Mouse (Mus musculus) midbrain, embryonic 16.5 days (tissue): ENCODE measurements around the gene Lamc3. TPM values are rescaled to one million over a fixed set of nuclear protein-coding genes. Genes with fewer than 3 reads are reported as not detected.

Source experiments
- ATAC-seq: fragments of 200-750 bp; cut with Nextera tagmentation; 2 replicates; pipeline ENCODE4 v1.8.0; 2017; ENCODE audit warnings: moderate TSS enrichment
- H3K27ac ChIP-seq: fragments of 300-500 bp; sonication (generic); 2 replicates; pipeline ENCODE4 v1.5.1; 2014; ENCODE audit warnings: mild to moderate bottlenecking, low read length, mixed read lengths
- H3K27me3 ChIP-seq: fragments of 300-500 bp; sonication (generic); 2 replicates; pipeline ENCODE4 v1.6.1; 2014; ENCODE audit warnings: low read depth, low read length, mixed read lengths; ENCODE audit not compliant: control insufficient read depth, insufficient read depth
- H3K36me3 ChIP-seq: fragments of 300-500 bp; sonication (generic); 2 replicates; pipeline ENCODE4 v1.6.1; 2014; ENCODE audit warnings: mild to moderate bottlenecking, low read length, moderate library complexity, mixed read lengths; ENCODE audit not compliant: control insufficient read depth, insufficient read depth
- H3K4me1 ChIP-seq: fragments of 300-500 bp; sonication (generic); 2 replicates; pipeline ENCODE4 v1.6.1; 2014; ENCODE audit warnings: mild to moderate bottlenecking, low read length, mixed read lengths; ENCODE audit not compliant: control insufficient read depth, insufficient read depth
- H3K4me2 ChIP-seq: fragments of 300-500 bp; sonication (generic); 2 replicates; pipeline ENCODE4 v1.6.1; 2014; ENCODE audit warnings: mild to moderate bottlenecking, low read length, mixed read lengths
- H3K4me3 ChIP-seq: fragments of 300-500 bp; sonication (generic); 2 replicates; pipeline ENCODE4 v1.5.1; 2014; ENCODE audit warnings: low read depth, mild to moderate bottlenecking, low read length, moderate library complexity, mixed read lengths
- H3K9ac ChIP-seq: fragments of 300-500 bp; sonication (generic); 2 replicates; pipeline ENCODE4 v1.6.1; 2014; ENCODE audit warnings: low read depth, low read length, mixed read lengths
- H3K9me3 ChIP-seq: fragments of 300-500 bp; sonication (generic); replicated peaks from 2 replicates; pipeline ENCODE4 v1.6.1; 2014; ENCODE audit warnings: mild to moderate bottlenecking, low read length, mixed read lengths; ENCODE audit not compliant: control insufficient read depth, poor library complexity, severe bottlenecking
- WGBS: fragments of 180-500 bp; shearing (Covaris S2); extraction: QIAGEN DNeasy Blood & Tissue Kit; methylation state at CpG from one replicate; pipeline ENCODE4 v1.1.7; 2014; 5-methylcytosine and 5-hydroxymethylcytosine counted together
- polyA plus RNA-seq: library from polyadenylated mRNA; unstranded; fragments of >200 nt; fragmentation: Nextera tagmentation; extraction: Ambion mirVana; gene quantifications from 2 replicates; pipeline ENCODE4 v1.2.1, GENCODE M21; 2015

Gene Lamc3
- polyA plus RNA-seq, 1 experiment from 2014 or later = 3.9 TPM

GRCm38 (mm10) chr2:31964191-31964590 lies 77.1 kb downstream of the Lamc3 start:
- Histone ChIP-seq H3K4me1 (no peaks in the 10 kb centered on the region; the same call in 1 of the 2 replicates), H3K4me3 (no peak overlapping the region), H3K27ac (no peak overlapping the region), H3K9ac (no peak overlapping the region), H3K9me3 (no peaks in the 10 kb centered on the region), H3K4me2 (no peak overlapping the region), H3K36me3 (no peaks in the 10 kb centered on the region), H3K27me3 (no peaks in the 10 kb centered on the region)
- ATAC-seq = no peak
- WGBS = 88% methylated on average over 3 of the region's 3 CpGs

DNA sequence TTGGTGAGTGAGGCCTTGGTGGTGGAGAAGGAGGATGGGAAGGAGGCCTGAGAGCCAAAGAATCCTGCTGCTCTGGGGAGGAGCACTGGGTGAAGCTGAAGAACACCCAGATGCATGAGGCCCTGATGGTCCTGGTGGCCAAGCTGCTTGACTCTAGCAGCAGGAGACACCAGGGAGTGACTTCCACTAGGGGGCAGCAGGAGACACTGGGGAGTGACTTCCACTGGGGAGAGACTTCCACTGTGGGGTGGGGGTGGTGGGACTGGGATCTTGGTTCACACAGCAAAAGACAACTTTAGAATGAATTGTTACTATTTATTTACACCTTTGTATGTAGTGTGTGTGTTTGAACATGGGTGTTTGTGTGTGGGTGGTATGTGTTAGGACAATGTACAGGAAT lies 78.0 kb downstream of the Lamc3 start:
- Histone ChIP-seq H3K4me3 (no peak overlapping the region), H3K4me1 (no peaks in the 10 kb centered on the region; the same call in 1 of the 2 replicates), H3K27me3 (no peaks in the 10 kb centered on the region), H3K9me3 (no peaks in the 10 kb centered on the region), H3K4me2 (no peak overlapping the region), H3K36me3 (no peaks in the 10 kb centered on the region), H3K9ac (no peak overlapping the region), H3K27ac (no peak overlapping the region)
- ATAC-seq = no peak

DNA sequence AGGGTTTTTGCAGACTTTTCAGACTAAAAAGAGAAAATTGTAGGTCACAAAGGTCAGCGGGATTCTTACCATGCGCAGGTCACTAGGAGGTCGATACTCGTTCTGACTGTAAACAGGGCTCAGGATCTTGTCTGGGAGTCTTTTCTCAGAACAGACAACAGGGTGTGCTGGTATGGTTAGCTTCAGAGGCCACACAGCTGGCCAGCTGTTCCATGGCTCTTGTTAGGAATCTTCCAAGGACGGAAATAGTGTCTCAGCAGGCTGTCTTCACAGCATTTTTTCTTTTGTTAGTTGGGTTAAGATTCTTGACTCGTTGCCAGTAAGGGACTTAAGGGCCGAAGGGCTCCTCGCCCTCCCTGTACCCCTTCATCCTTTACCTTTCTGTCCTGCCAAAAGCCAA lies 79.7 kb downstream of the Lamc3 start:
- no peak overlapping the region for H3K4me3 ChIP-seq
- no peaks in the 10 kb centered on the region for H3K27me3 ChIP-seq
- H3K4me2 ChIP-seq = no peak overlapping the region
- 74% methylated on average over 8 of the region's 8 CpGs for WGBS
- ATAC-seq = no peak
- H3K27ac ChIP-seq = no peak overlapping the region
- no peaks in the 10 kb centered on the region for H3K36me3 ChIP-seq
- H3K9ac ChIP-seq = no peak overlapping the region
- H3K9me3 ChIP-seq = no peaks in the 10 kb centered on the region
- H3K4me1 ChIP-seq = no peaks in the 10 kb centered on the region; the same call in 1 of the 2 replicates

- Histone ChIP-seq H3K4me1 (peaks cover 16% of the 10 kb centered on the region), H3K9ac (no peak overlapping the region), H3K9me3 (no peaks in the 10 kb centered on the region), H3K36me3 (peaks cover 8% of the 10 kb centered on the region), H3K4me2 (no peak overlapping the region), H3K27ac (no peak overlapping the region), H3K27me3 (no peaks in the 10 kb centered on the region), H3K4me3 (no peak overlapping the region)
- no peak for ATAC-seq
- 90% methylated on average over 4 of the region's 4 CpGs for WGBS
These were observed 85.5 kb downstream of the Lamc3 start for GRCm38 (mm10) chr2:31972589-31972988.

GRCm38 (mm10) chr2:31974141-31974808 lies 87.2 kb downstream of the Lamc3 start, which contains the start of gene Nup214:
Gene Nup214 (plus strand): TSS chr2:31974436.
- WGBS = 0% methylated on average over 60 of the region's 60 CpGs
- H3K4me1 ChIP-seq = peaks cover 16% of the 10 kb centered on the region
- H3K4me2 ChIP-seq = peak within 1 kb of the TSS; percentile 92
- no peaks in the 10 kb centered on the region for H3K27me3 ChIP-seq
- H3K36me3 ChIP-seq = peaks cover 13% of the 10 kb centered on the region
- peak within 1 kb of the TSS; percentile 75 for H3K4me3 ChIP-seq
- H3K9me3 ChIP-seq = no peaks in the 10 kb centered on the region
- peak within 1 kb of the TSS; percentile 73 for H3K27ac ChIP-seq
- ATAC-seq = peak; percentile 99
- peak within 1 kb of the TSS; percentile 90 for H3K9ac ChIP-seq

- H3K27me3 ChIP-seq = no peaks in the 10 kb centered on the region
- no peaks in the 10 kb centered on the region for H3K9me3 ChIP-seq
- peak overlapping the region; percentile 62; the same call in 1 of the 2 replicates for H3K27ac ChIP-seq
- peak overlapping the region; percentile 90 for H3K9ac ChIP-seq
- peaks cover 16% of the 10 kb centered on the region for H3K4me1 ChIP-seq
- peak overlapping the region; percentile 75 for H3K4me3 ChIP-seq
- peaks cover 13% of the 10 kb centered on the region for H3K36me3 ChIP-seq
- 11% methylated on average over 13 of the region's 13 CpGs for WGBS
- H3K4me2 ChIP-seq = peak overlapping the region; percentile 92
- ATAC-seq = no peak
These were observed 87.8 kb downstream of the Lamc3 start for GRCm38 (mm10) chr2:31974809-31975371.

GRCm38 (mm10) chr2:31987774-31988173 lies 100.7 kb downstream of the Lamc3 start:
- no peak for ATAC-seq
- no peak overlapping the region for H3K4me3 ChIP-seq
- 89% methylated on average over 1 of the region's 1 CpGs for WGBS
- no peaks in the 10 kb centered on the region for H3K9me3 ChIP-seq
- H3K36me3 ChIP-seq = peaks cover 53% of the 10 kb centered on the region
- H3K4me2 ChIP-seq = no peak overlapping the region
- H3K4me1 ChIP-seq = no peaks in the 10 kb centered on the region
- no peaks in the 10 kb centered on the region for H3K27me3 ChIP-seq
- no peak overlapping the region for H3K9ac ChIP-seq
- H3K27ac ChIP-seq = no peak overlapping the region

- no peak overlapping the region for H3K27ac ChIP-seq
- H3K4me1 ChIP-seq = no peaks in the 10 kb centered on the region
- no peak overlapping the region for H3K4me3 ChIP-seq
- no peak for ATAC-seq
- H3K4me2 ChIP-seq = no peak overlapping the region
- no peak overlapping the region for H3K9ac ChIP-seq
- no peaks in the 10 kb centered on the region for H3K9me3 ChIP-seq
- 97% methylated on average over 4 of the region's 4 CpGs for WGBS
- no peaks in the 10 kb centered on the region for H3K27me3 ChIP-seq
- H3K36me3 ChIP-seq = peaks cover 47% of the 10 kb centered on the region
These were observed 103.9 kb downstream of the Lamc3 start for GRCm38 (mm10) chr2:31990961-31991360.

- H3K9me3 ChIP-seq = no peaks in the 10 kb centered on the region
- H3K36me3 ChIP-seq = peaks cover 55% of the 10 kb centered on the region
- no peak overlapping the region for H3K4me2 ChIP-seq
- no peak overlapping the region for H3K4me3 ChIP-seq
- H3K9ac ChIP-seq = no peak overlapping the region
- no peak for ATAC-seq
- H3K4me1 ChIP-seq = no peaks in the 10 kb centered on the region
- H3K27ac ChIP-seq = no peak overlapping the region
- no peaks in the 10 kb centered on the region for H3K27me3 ChIP-seq
- 94% methylated on average over 9 of the region's 9 CpGs for WGBS
These were observed 107.8 kb downstream of the Lamc3 start for GRCm38 (mm10) chr2:31994896-31995295.
